Mouse (Mus musculus) lung, embryonic 14.5 days (tissue): ENCODE measurements at regions not wholly inside any gene's neighbourhood (a gene's known extent, or its start where the extent isn't known, plus 50 kb on each side); places are given as distances from the start of the nearest gene placed in this dataset.

ENCODE experiments used
- ATAC-seq: fragments of 200-750 bp; cut with Nextera tagmentation; 2 replicates; pipeline ENCODE4 v1.8.0; 2017; ENCODE audit warnings: mild to moderate bottlenecking, moderate TSS enrichment, moderate library complexity; ENCODE audit not compliant: insufficient read depth
- DNase-seq: peaks from one replicate; pipeline ENCODE4 v3.0.0-alpha.2; 2015
- H3K27ac ChIP-seq: fragments of 300-500 bp; sonication (generic); 2 replicates; pipeline ENCODE4 v1.5.1; 2014; ENCODE audit warnings: low read depth, mild to moderate bottlenecking, moderate library complexity
- H3K27me3 ChIP-seq: fragments of 300-500 bp; sonication (generic); 2 replicates; pipeline ENCODE4 v1.6.1; 2014; ENCODE audit warnings: low read length, control low read depth; ENCODE audit not compliant: insufficient read depth
- H3K36me3 ChIP-seq: fragments of 300-500 bp; sonication (generic); 2 replicates; pipeline ENCODE4 v1.6.1; 2014; ENCODE audit warnings: control low read depth; ENCODE audit not compliant: insufficient read depth
- H3K4me1 ChIP-seq: fragments of 300-500 bp; sonication (generic); 2 replicates; pipeline ENCODE4 v1.6.1; 2014; ENCODE audit warnings: antibody characterized with exemption, control low read depth; ENCODE audit not compliant: insufficient read depth
- H3K4me2 ChIP-seq: fragments of 300-500 bp; sonication (generic); 2 replicates; pipeline ENCODE4 v1.6.1; 2014; ENCODE audit warnings: mild to moderate bottlenecking
- H3K4me3 ChIP-seq: fragments of 300-500 bp; sonication (generic); 2 replicates; pipeline ENCODE4 v1.5.1; 2014; ENCODE audit warnings: low read depth, low read length
- H3K9ac ChIP-seq: fragments of 300-500 bp; sonication (generic); 2 replicates; pipeline ENCODE4 v1.6.1; 2014
- H3K9me3 ChIP-seq: fragments of 300-500 bp; sonication (generic); 2 replicates; pipeline ENCODE4 v1.6.1; 2016; ENCODE audit warnings: low read depth, low read length, control low read depth
- CTCF ChIP-seq: IDR thresholded peaks from 2 replicates; pipeline ENCODE4 v1.5.1; 2016; ENCODE audit warnings: antibody characterized with exemption, low read depth
- WGBS: fragments of 180-500 bp; shearing (Covaris S2); extraction: QIAGEN DNeasy Blood & Tissue Kit; methylation state at CpG from one replicate; pipeline ENCODE4 v1.1.7; 2014; 5-methylcytosine and 5-hydroxymethylcytosine counted together

GRCm38 (mm10) chr12:33607811-33608602 lies 178.6 kb downstream of the Twistnb start:
- peak; percentile 74 for DNase-seq
- WGBS = 63% methylated on average over 7 of the region's 7 CpGs
- Histone ChIP-seq H3K27ac (no peak overlapping the region), H3K27me3 (no peaks in the 10 kb centered on the region), H3K36me3 (no peaks in the 10 kb centered on the region), H3K4me2 (no peak overlapping the region), H3K4me3 (no peak overlapping the region), H3K9me3 (no peaks in the 10 kb centered on the region), H3K9ac (no peak overlapping the region), H3K4me1 (no peaks in the 10 kb centered on the region)
- no peak for ATAC-seq
- TF ChIP-seq CTCF = peak; percentile 48

GRCm38 (mm10) chr12:33612378-33612777 lies 182.9 kb downstream of the Twistnb start:
- no peaks in the 10 kb centered on the region for H3K9me3 ChIP-seq
- 72% methylated on average over 3 of the region's 3 CpGs for WGBS
- no peaks in the 10 kb centered on the region for H3K36me3 ChIP-seq
- ATAC-seq (no peak), DNase-seq (no peak)
- H3K27ac ChIP-seq = no peak overlapping the region
- H3K27me3 ChIP-seq = no peaks in the 10 kb centered on the region
- H3K4me2 ChIP-seq = no peak overlapping the region
- no peak for TF ChIP-seq CTCF
- H3K4me3 ChIP-seq = no peak overlapping the region
- H3K9ac ChIP-seq = no peak overlapping the region
- no peaks in the 10 kb centered on the region for H3K4me1 ChIP-seq

- Histone ChIP-seq H3K36me3 (no peaks in the 10 kb centered on the region), H3K4me3 (no peak overlapping the region), H3K4me2 (no peak overlapping the region), H3K4me1 (no peaks in the 10 kb centered on the region), H3K27me3 (no peaks in the 10 kb centered on the region), H3K27ac (no peak overlapping the region), H3K9me3 (no peaks in the 10 kb centered on the region), H3K9ac (no peak overlapping the region)
- WGBS = 34% methylated on average over 4 of the region's 4 CpGs
- peak; percentile 64 for DNase-seq
- no peak; the same call in 1 of the 2 replicates for ATAC-seq
- no peak for TF ChIP-seq CTCF
Measured at GRCm38 (mm10) chr12:33620391-33620790, 191.0 kb downstream of the Twistnb start.

GRCm38 (mm10) chr12:33626092-33626882 lies 196.9 kb downstream of the Twistnb start:
- H3K4me2 ChIP-seq = no peak overlapping the region
- no peak overlapping the region for H3K9ac ChIP-seq
- H3K4me1 ChIP-seq = no peaks in the 10 kb centered on the region
- no peak for DNase-seq
- no peaks in the 10 kb centered on the region for H3K9me3 ChIP-seq
- H3K27ac ChIP-seq = no peak overlapping the region
- 54% methylated on average over 4 of the region's 4 CpGs for WGBS
- TF ChIP-seq CTCF = no peak
- H3K27me3 ChIP-seq = no peaks in the 10 kb centered on the region
- no peaks in the 10 kb centered on the region for H3K36me3 ChIP-seq
- no peak overlapping the region for H3K4me3 ChIP-seq
- ATAC-seq = no peak

GRCm38 (mm10) chr12:33652597-33652996 lies 223.2 kb downstream of the Twistnb start:
- Histone ChIP-seq H3K9ac (no peak overlapping the region), H3K4me3 (no peak overlapping the region), H3K36me3 (no peaks in the 10 kb centered on the region), H3K9me3 (no peaks in the 10 kb centered on the region), H3K4me2 (no peak overlapping the region), H3K4me1 (no peaks in the 10 kb centered on the region), H3K27me3 (no peaks in the 10 kb centered on the region), H3K27ac (no peak overlapping the region)
- ATAC-seq = no peak
- 94% methylated on average over 1 of the region's 1 CpGs for WGBS
- no peak for TF ChIP-seq CTCF
- DNase-seq = no peak

- WGBS = 58% methylated on average over 6 of the region's 6 CpGs
- H3K4me1 ChIP-seq = no peaks in the 10 kb centered on the region
- no peak for TF ChIP-seq CTCF
- DNase-seq (no peak), ATAC-seq (no peak)
- no peaks in the 10 kb centered on the region for H3K9me3 ChIP-seq
- no peak overlapping the region for H3K9ac ChIP-seq
- H3K4me3 ChIP-seq = no peak overlapping the region
- H3K27ac ChIP-seq = no peak overlapping the region
- H3K27me3 ChIP-seq = no peaks in the 10 kb centered on the region
- no peaks in the 10 kb centered on the region for H3K36me3 ChIP-seq
- H3K4me2 ChIP-seq = no peak overlapping the region
Measured at GRCm38 (mm10) chr12:33675508-33675907, 246.1 kb downstream of the Twistnb start.

GRCm38 (mm10) chr12:33692870-33693269 lies 235.4 kb upstream of the Ferd3l start:
- H3K36me3 ChIP-seq = no peaks in the 10 kb centered on the region
- no peaks in the 10 kb centered on the region for H3K9me3 ChIP-seq
- no peak for TF ChIP-seq CTCF
- no peak overlapping the region for H3K9ac ChIP-seq
- ATAC-seq (no peak), DNase-seq (no peak)
- H3K4me3 ChIP-seq = no peak overlapping the region
- H3K27me3 ChIP-seq = no peaks in the 10 kb centered on the region
- H3K4me1 ChIP-seq = no peaks in the 10 kb centered on the region
- no peak overlapping the region for H3K27ac ChIP-seq
- H3K4me2 ChIP-seq = no peak overlapping the region
- 90% methylated on average over 3 of the region's 3 CpGs for WGBS
